Mouse (Mus musculus) cerebellum, adult 11 months (tissue): Measurements from ENCODE around the gene Gm21739.
"Not testable (repeated sequence)": the region's sequence is repeated elsewhere in the genome, so short reads cannot be mapped to it uniquely, and the experiment has no call there.

Experiments used
- DNase-seq: peaks from one replicate; pipeline ENCODE4 v3.0.0; 2022

The Gm21739 gene

GRCm38 (mm10) chrY:44264344-44264743, at the start of gene Gm21739:
Gm21739 (minus strand) TSS chrY:44264444.
- not testable (repeated sequence) for DNase-seq
